Mouse (Mus musculus) liver, adult 2 months (tissue): ENCODE measurements at regions not wholly inside any gene's neighbourhood (a gene's known extent, or its start where the extent isn't known, plus 50 kb on each side); places are given as distances from the start of the nearest gene placed in this dataset.

Experiments used
- CTCF ChIP-seq: fragments of 200-500 bp; IDR thresholded peaks from 2 replicates; pipeline ENCODE4 v1.5.1; 2011; ENCODE audit warnings: low read depth, low read length, control low read depth
- POLR2A ChIP-seq: fragments of 200-500 bp; IDR thresholded peaks from 2 replicates; pipeline ENCODE4 v1.6.1; 2011; ENCODE audit warnings: low read length, control low read depth; ENCODE audit not compliant: insufficient read depth; ENCODE audit errors: extremely low read depth

DNA sequence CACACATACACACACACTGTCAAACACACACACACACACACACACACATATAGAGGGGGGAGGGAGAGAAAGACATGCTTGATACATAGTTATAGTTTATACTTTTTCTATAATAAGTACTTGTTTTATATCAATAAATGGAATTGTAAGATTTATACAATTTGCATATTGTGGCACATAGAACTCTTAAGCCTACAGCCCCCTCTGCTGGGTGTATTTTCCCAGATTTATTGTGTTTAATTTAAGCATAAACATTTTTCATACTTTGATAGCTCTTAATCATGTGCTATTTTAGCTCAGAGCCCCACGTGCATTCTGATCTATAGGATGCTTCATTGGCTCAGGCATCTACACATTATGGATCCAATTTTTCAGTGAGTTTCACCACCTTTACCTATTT lies 1058.8 kb downstream of the Sorcs3 start:
- TF ChIP-seq CTCF: no peak
- no peak for TF ChIP-seq POLR2A
